ENCODE assay signal across 41 mouse cellular contexts in the genomic region with DNA sequence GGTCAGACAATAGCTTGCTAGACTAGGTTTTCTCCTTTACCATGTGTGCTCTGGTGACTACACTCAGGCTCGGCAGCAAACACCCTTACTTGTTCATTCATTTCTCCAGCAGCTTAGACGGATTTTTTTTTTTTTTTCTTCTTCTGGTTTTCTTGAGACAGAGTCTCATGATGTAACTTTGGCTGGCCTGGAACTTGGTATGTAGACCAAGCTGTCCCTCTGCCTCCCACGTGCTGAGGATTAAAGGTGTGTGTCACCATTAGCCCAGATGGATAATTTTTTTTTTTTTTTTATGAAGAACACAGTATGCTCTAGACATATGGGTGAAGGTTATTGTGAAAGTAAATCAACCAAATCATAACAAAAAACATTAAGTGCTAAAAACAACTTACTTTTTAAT. TPM values are rescaled to one million over a fixed set of nuclear protein-coding genes. Genes with fewer than 3 reads are reported as not detected.
"Had no signal": no experiment of that assay in that cellular context is flagged by ENCODE, and none has a peak within 500 bp of the region (broad histone marks: within the 10 kb centered on the region; RNA-seq: fewer than 3 reads in every experiment).

No protein-coding gene starts in this region.

- H3K4me3 ChIP-seq: heart, embryonic 10.5 days; heart, embryonic 12.5 days; heart, embryonic 13.5 days; heart, embryonic 15.5 days; hindbrain, embryonic 10.5 days; hindbrain, embryonic 12.5 days; hindbrain, embryonic 13.5 days; hindbrain, embryonic 15.5 days; intestine, embryonic 15.5 days; kidney, embryonic 15.5 days; layer of hippocampus, adult 2 months had no signal

- H3K4me2 ChIP-seq: heart, embryonic 11.5 days; heart, embryonic 12.5 days; heart, embryonic 13.5 days; heart, embryonic 15.5 days; hindbrain, embryonic 12.5 days; hindbrain, embryonic 13.5 days; hindbrain, embryonic 14.5 days; hindbrain, embryonic 15.5 days; intestine, embryonic 15.5 days; kidney, embryonic 15.5 days had no signal

- H3K27me3 ChIP-seq: heart, embryonic 12.5 days; heart, embryonic 13.5 days; heart, embryonic 15.5 days; hindbrain, embryonic 12.5 days; hindbrain, embryonic 13.5 days; hindbrain, embryonic 15.5 days; intestine, embryonic 15.5 days; kidney, embryonic 15.5 days had no signal

- H3K4me1 ChIP-seq: heart, embryonic 10.5 days; heart, embryonic 12.5 days; heart, embryonic 13.5 days; heart, embryonic 15.5 days; hindbrain, embryonic 10.5 days; hindbrain, embryonic 12.5 days; hindbrain, embryonic 13.5 days; hindbrain, embryonic 15.5 days; intestine, embryonic 15.5 days; kidney, embryonic 15.5 days had no signal

- H3K9ac ChIP-seq: heart, embryonic 12.5 days; heart, embryonic 13.5 days; heart, embryonic 15.5 days; hindbrain, embryonic 12.5 days; hindbrain, embryonic 13.5 days; hindbrain, embryonic 14.5 days; hindbrain, embryonic 15.5 days; intestine, embryonic 15.5 days; kidney, embryonic 15.5 days had no signal

- H3K36me3 ChIP-seq: hindbrain, embryonic 15.5 days had no signal

- DNase-seq: heart, postnatal 10 days; heart, postnatal 14 days; heart, postnatal 36 days; heart, postnatal 4 days; kidney, adult 11 months; kidney, adult 18-20 months; kidney, adult 2 months; kidney, adult 8-10 months; kidney, adult 9 months; kidney, postnatal 10 days; kidney, postnatal 14 days; kidney, postnatal 25 days; kidney, postnatal 36 days; kidney, postnatal 4 days; layer of hippocampus, adult 9-11 months; layer of hippocampus, postnatal 36 days had no signal

- H3K27ac ChIP-seq: heart, embryonic 10.5 days; heart, embryonic 13.5 days; heart, embryonic 15.5 days; hindbrain, embryonic 10.5 days; hindbrain, embryonic 12.5 days; hindbrain, embryonic 13.5 days; hindbrain, embryonic 14.5 days; hindbrain, embryonic 15.5 days; hindbrain, postnatal 0 days; intestine, embryonic 15.5 days; kidney, embryonic 15.5 days; kidney, postnatal 0 days; layer of hippocampus, adult 2 months had no signal

- H3K9me3 ChIP-seq: heart, embryonic 10.5 days; heart, embryonic 12.5 days; heart, embryonic 13.5 days; heart, embryonic 15.5 days; hindbrain, embryonic 10.5 days; hindbrain, embryonic 12.5 days; hindbrain, embryonic 13.5 days; hindbrain, embryonic 15.5 days; intestine, embryonic 15.5 days; kidney, embryonic 15.5 days had no signal

- ATAC-seq: hindbrain, embryonic 16.5 days; hindbrain, postnatal 0 days; inflammation-experienced regulatory T-cells, adult 6 months; intestine, embryonic 15.5 days; intestine, embryonic 16.5 days; intestine, postnatal 0 days had no signal

RNA-seq across cellular contexts. Expression of gene Msgn1, which starts 41.5 kb away (rescaled TPM):
- polyA plus RNA-seq: heart, embryonic 10.5 days; heart, embryonic 11.5 days; heart, embryonic 12.5 days; heart, embryonic 13.5 days; heart, embryonic 15.5 days; heart, postnatal 0 days; hindbrain, embryonic 10.5 days; hindbrain, embryonic 11.5 days; hindbrain, embryonic 12.5 days; hindbrain, embryonic 13.5 days; hindbrain, embryonic 14.5 days; hindbrain, embryonic 15.5 days; hindbrain, embryonic 16.5 days; hindbrain, postnatal 0 days; inflammation-experienced regulatory T-cells, adult 6 months; intestine, embryonic 14.5 days; intestine, embryonic 15.5 days; intestine, embryonic 16.5 days; intestine, postnatal 0 days; kidney, adult 2 months; kidney, embryonic 14.5 days; kidney, embryonic 15.5 days; kidney, embryonic 16.5 days; kidney, postnatal 0 days; large intestine, adult 2 months had no signal
